Mouse (Mus musculus) midbrain, embryonic 13.5 days (tissue): ENCODE data around the gene Slc9a3. TPM values are rescaled to one million over a fixed set of nuclear protein-coding genes. Genes with fewer than 3 reads are reported as not detected.

Source experiments
- ATAC-seq: fragments of 200-750 bp; cut with Nextera tagmentation; 2 replicates; pipeline ENCODE4 v1.8.0; 2017; ENCODE audit warnings: mild to moderate bottlenecking, moderate TSS enrichment, moderate library complexity
- H3K27ac ChIP-seq: fragments of 300-500 bp; sonication (generic); 2 replicates; pipeline ENCODE4 v1.5.1; 2015; ENCODE audit warnings: inconsistent platforms, mild to moderate bottlenecking, moderate library complexity
- H3K27me3 ChIP-seq: fragments of 300-500 bp; sonication (generic); 2 replicates; pipeline ENCODE4 v1.6.1; 2015; ENCODE audit warnings: mild to moderate bottlenecking, inconsistent platforms
- H3K36me3 ChIP-seq: fragments of 300-500 bp; sonication (generic); 2 replicates; pipeline ENCODE4 v1.6.1; 2015; ENCODE audit warnings: mild to moderate bottlenecking, inconsistent platforms
- H3K4me1 ChIP-seq: fragments of 300-500 bp; sonication (generic); replicated peaks from 2 replicates; pipeline ENCODE4 v1.6.1; 2015; ENCODE audit warnings: inconsistent platforms
- H3K4me2 ChIP-seq: fragments of 300-500 bp; sonication (generic); replicated peaks from 2 replicates; pipeline ENCODE4 v1.6.1; 2015; ENCODE audit warnings: moderate library complexity, mild to moderate bottlenecking, inconsistent platforms
- H3K4me3 ChIP-seq: fragments of 300-500 bp; sonication (generic); replicated peaks from 2 replicates; pipeline ENCODE4 v1.5.1; 2015; ENCODE audit warnings: mild to moderate bottlenecking, inconsistent platforms
- H3K9ac ChIP-seq: fragments of 300-500 bp; sonication (generic); replicated peaks from 2 replicates; pipeline ENCODE4 v1.6.1; 2015; ENCODE audit warnings: mild to moderate bottlenecking, inconsistent platforms
- H3K9me3 ChIP-seq: fragments of 300-500 bp; sonication (generic); 2 replicates; pipeline ENCODE4 v1.6.1; 2016; ENCODE audit warnings: mild to moderate bottlenecking, inconsistent platforms
- WGBS: fragments of 180-500 bp; shearing (Covaris S2); methylation state at CpG from one replicate; pipeline ENCODE4 v1.1.7; 2015; 5-methylcytosine and 5-hydroxymethylcytosine counted together
- polyA plus RNA-seq: library from polyadenylated mRNA; unstranded; fragments of >200 nt; fragmentation: Nextera tagmentation; extraction: Ambion mirVana; gene quantifications from 2 replicates; pipeline ENCODE4 v1.2.1, GENCODE M21; 2015

The Slc9a3 gene
- polyA plus RNA-seq: 0.03 TPM in 1 of 2 replicates, not detected in the other

DNA sequence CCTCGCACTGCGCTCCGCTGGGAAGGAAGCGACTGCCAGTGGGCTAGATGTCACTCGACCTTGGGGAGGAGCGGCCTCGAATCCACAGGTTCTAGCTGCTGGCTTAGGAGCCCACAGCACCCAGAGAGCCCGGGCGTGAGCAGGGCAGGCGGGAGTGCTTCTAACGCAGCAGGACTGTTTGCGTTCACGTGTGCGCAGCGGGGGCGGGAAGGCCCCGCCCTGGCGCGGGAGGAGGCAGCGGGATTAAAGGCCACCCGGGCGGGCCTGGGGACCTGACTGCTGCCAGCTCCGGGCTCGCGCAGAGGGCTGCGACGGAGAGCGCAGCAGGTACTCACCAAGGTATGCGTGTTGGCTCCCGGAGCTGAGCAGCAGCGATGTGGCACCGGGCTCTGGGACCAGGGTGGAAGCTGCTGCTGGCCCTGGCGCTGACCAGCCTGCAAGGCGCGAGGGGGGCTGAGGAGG is at the start of gene Slc9a3:
TSS of gene Slc9a3 (plus strand) at position 317 of the 462 bp plus-strand sequence.
- Histone ChIP-seq H3K27me3 (peaks cover 58% of the 10 kb centered on the region), H3K9me3 (no peaks in the 10 kb centered on the region), H3K4me1 (peaks cover 8% of the 10 kb centered on the region), H3K4me2 (peak within 1 kb of the TSS; percentile 69), H3K9ac (peak within 1 kb of the TSS; percentile 56), H3K36me3 (no peaks in the 10 kb centered on the region), H3K4me3 (peak within 1 kb of the TSS; percentile 43), H3K27ac (no peak within 1 kb of the TSS)
- under 1% methylated on average over 35 of the region's 35 CpGs for WGBS
- peak; percentile 53; the same call in 1 of the 2 replicates for ATAC-seq

DNA sequence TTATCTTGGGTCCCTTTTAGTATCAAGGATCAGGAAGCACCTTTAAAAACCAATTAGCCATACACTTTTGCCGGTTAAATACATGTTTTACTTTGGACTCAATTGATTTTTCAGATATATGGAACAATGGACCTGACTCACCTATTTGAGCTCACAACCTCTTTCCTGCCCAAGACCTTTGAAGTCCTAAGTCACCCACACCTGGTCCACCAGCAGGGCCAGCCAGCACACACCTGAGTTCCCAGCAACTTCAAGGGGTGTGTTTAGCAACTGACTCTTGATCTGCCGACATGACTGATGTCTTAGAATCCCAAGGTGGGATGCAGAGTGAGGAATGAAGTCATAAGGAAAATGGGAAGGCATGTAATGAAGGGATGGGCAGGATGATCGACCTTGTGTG is 49.5 kb upstream of the Slc9a3 start:
- 75% methylated on average over 3 of the region's 3 CpGs for WGBS
- Histone ChIP-seq H3K27ac (no peak overlapping the region), H3K4me2 (no peak overlapping the region), H3K9ac (no peak overlapping the region), H3K4me1 (no peaks in the 10 kb centered on the region), H3K27me3 (no peaks in the 10 kb centered on the region), H3K9me3 (no peaks in the 10 kb centered on the region), H3K36me3 (no peaks in the 10 kb centered on the region), H3K4me3 (no peak overlapping the region)
- no peak for ATAC-seq

DNA sequence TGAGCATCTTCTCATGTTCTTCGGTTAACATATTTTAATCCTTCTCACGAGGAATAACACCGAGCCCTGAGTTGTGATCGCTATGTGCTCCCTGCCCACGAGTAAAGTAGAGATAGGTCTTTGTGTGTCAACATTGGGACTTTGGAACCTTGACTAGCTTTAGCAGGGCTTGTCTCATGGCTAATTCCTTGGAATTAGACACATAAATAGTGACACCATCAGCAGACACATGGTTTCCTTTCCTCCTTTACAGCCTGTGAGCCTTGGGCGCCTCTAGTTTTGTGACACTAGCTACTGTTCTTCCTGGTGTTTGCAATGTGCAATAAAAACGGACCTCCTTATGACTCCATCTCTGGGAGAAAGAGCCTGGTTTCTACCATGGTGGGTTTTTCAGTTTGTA is 47.9 kb upstream of the Slc9a3 start:
- no peak overlapping the region for H3K4me2 ChIP-seq
- no peak overlapping the region for H3K9ac ChIP-seq
- H3K36me3 ChIP-seq: no peaks in the 10 kb centered on the region
- H3K9me3 ChIP-seq: no peaks in the 10 kb centered on the region
- 88% methylated on average over 7 of the region's 7 CpGs for WGBS
- no peaks in the 10 kb centered on the region for H3K4me1 ChIP-seq
- H3K27me3 ChIP-seq: no peaks in the 10 kb centered on the region
- no peak overlapping the region for H3K4me3 ChIP-seq
- no peak overlapping the region for H3K27ac ChIP-seq
- no peak for ATAC-seq

DNA sequence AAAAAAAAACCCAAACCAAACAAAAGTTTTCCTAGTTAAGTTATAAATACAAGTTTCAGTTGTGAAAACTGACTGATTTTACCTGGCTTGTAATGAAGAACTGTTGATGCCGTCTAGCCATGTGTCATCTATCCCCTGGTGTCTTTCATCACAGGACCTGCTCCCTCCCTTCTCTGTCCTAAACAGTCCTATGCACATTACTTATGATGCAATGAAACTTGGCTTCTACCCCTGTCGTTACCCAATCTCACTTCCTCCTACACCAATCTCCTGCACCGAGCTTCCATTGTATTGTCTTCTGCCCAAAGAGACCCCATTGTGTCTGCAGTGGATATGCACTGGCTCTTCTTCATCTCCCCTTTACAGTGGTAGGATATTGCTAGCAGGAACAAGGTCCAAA is 31.0 kb upstream of the Slc9a3 start:
- Histone ChIP-seq H3K4me1 (no peaks in the 10 kb centered on the region), H3K27ac (no peak overlapping the region), H3K9me3 (no peaks in the 10 kb centered on the region), H3K9ac (no peak overlapping the region), H3K27me3 (no peaks in the 10 kb centered on the region), H3K4me2 (no peak overlapping the region), H3K36me3 (no peaks in the 10 kb centered on the region), H3K4me3 (no peak overlapping the region)
- WGBS: 72% methylated on average over 3 of the region's 3 CpGs
- no peak for ATAC-seq

DNA sequence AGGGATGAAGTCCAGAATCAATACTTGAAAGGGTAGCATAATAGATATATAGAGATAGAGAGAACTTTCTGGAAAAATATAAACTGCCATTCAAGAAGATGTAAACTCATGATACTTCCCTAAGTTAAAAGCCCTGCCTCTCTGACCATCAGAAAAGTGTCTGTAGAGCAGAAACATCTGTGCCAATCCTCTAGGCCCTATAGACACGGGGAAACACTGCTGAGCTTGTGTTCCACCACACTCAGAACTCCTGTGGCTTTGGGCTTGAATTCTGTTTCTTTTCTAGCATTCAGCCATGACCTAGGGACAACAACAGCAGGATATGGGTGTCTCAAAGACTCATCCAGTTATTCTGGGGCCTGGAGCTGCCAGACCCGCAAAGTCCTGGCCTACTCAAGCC is 25.3 kb upstream of the Slc9a3 start:
- Histone ChIP-seq H3K4me2 (no peak overlapping the region), H3K9ac (no peak overlapping the region), H3K36me3 (no peaks in the 10 kb centered on the region), H3K4me1 (no peaks in the 10 kb centered on the region), H3K27me3 (no peaks in the 10 kb centered on the region), H3K27ac (no peak overlapping the region), H3K9me3 (no peaks in the 10 kb centered on the region), H3K4me3 (no peak overlapping the region)
- WGBS: 68% methylated on average over 2 of the region's 2 CpGs
- no peak for ATAC-seq

DNA sequence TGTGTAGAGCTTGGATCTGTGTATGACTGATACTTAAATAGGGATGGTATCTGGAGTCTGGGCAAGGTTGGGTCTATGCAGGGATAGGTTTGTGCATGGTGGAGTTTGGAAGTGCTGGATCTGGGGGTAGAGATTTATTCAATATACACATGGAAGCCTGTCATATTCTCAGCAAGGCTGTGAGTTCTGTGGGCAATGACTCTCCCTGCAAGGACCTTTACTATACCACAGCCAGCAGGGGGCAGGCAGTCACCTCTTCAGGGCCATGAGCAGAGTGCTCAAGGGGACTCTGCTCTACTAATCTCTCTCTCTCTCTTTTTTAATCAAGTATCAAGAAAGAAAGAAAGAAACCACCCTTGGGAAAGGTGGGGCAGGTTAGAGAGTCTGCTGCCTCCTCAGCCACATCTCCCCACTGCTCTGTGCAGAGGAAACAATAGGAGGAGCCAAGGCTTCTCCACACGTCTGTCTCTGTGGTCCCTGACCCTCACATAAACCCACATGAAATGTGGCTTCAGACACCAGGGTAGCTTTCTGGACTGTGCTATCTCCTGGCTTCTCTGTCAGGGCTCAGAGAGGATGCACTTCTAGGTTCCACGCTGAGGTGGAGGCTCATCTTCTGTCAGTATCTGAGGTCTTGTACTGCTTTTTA is 24.4 kb upstream of the Slc9a3 start:
- Histone ChIP-seq H3K27ac (no peak overlapping the region), H3K4me2 (no peak overlapping the region), H3K4me1 (no peaks in the 10 kb centered on the region), H3K4me3 (no peak overlapping the region), H3K36me3 (no peaks in the 10 kb centered on the region), H3K9ac (no peak overlapping the region), H3K27me3 (no peaks in the 10 kb centered on the region), H3K9me3 (no peaks in the 10 kb centered on the region)
- peak; percentile 70 for ATAC-seq
- 47% methylated on average over 2 of the region's 2 CpGs for WGBS

DNA sequence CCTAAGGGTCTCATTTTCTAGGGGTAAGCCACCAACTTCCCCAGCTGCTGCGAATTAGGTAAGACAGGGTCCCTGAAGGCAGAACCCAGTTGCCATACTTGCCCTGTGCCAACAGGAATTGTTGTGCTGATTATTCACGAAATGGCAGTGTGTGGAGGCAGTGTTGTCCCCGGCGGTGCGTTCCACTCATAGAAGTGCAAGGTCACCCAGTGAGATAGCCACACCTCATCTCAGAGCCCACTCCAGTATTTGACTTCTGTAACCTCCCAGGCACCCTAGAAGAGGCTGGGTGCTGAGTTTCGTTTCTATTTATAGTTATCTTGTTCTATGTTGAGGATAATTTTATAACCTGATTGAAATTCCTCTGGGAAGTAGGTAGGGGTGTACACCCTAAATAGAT is 22.3 kb upstream of the Slc9a3 start:
- H3K9ac ChIP-seq: no peak overlapping the region
- no peaks in the 10 kb centered on the region for H3K36me3 ChIP-seq
- ATAC-seq: no peak
- H3K27ac ChIP-seq: no peak overlapping the region
- H3K4me3 ChIP-seq: no peak overlapping the region
- H3K4me1 ChIP-seq: no peaks in the 10 kb centered on the region
- no peak overlapping the region for H3K4me2 ChIP-seq
- 87% methylated on average over 6 of the region's 6 CpGs for WGBS
- no peaks in the 10 kb centered on the region for H3K9me3 ChIP-seq
- no peaks in the 10 kb centered on the region for H3K27me3 ChIP-seq

DNA sequence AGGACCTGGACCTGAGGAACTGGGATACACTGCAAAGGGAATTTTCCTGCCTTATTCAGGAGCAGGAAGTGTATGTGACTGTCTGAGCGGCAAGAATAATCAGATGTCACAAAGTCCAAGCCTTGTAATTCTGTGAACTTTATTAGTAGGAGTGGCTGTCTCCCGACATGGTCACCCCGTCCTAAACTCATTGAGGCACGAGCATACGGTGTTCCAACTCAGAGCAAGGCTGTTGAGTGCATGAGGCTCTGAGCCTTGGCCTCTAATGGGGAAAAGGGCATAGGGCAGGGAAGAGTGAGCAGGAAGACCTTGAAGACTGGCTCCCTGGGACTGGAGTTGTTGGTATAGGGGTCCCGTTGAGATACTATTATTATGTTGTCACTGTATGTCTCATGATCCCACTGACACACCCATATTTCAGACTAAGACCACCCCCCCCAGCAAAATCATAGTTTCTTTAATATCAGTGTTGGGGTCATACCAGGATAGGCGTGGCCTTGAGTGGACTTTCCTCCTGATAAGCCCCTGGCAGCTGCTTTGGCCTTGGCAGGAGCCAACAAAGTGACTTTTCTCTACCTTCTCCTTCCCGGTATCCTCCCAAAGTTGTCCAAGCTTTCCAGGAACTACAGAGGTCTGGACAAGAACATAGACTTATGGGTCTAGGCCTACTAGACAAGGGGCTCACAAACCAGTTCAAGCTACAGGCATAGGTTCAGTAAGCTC is 19.0 kb upstream of the Slc9a3 start:
- ATAC-seq: no peak
- H3K27me3 ChIP-seq: no peaks in the 10 kb centered on the region
- no peak overlapping the region for H3K4me2 ChIP-seq

DNA sequence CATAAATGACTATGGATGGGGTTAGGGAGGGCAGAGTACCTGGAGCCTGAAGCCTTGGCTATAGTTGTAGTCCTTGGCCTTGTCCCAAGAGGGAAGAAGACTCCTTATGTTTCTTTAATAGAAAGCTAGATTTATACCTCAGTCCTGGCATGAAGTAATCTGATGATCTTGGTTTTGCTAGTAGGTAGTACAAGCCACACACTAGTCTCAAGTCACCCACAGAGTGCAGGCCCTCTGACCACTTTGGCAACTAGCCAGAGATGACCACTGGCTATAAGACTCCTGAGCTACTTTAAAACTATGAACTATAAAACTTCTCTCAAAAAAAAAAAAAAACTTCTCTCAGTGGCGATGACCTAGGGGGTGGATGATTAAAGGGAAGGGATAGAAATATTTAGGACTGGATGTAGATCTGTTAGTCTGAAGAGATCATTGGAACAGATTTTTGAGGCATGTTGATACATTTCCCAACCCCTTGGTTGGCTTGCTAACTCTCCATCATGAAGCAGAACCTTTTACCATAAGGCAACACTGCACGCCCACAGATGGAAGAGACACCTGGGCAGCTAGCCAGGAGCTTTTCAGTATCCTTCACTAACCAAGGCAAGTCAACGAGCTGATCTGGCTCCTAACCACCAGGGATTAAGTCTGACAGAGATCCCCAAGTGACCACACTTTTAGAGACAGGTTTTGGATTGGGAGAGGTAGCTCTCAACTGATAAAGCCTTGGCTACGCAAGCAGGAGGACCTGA is 18.2 kb upstream of the Slc9a3 start:
- Histone ChIP-seq H3K4me1 (no peaks in the 10 kb centered on the region), H3K9ac (no peak overlapping the region), H3K36me3 (no peaks in the 10 kb centered on the region), H3K4me3 (no peak overlapping the region), H3K27ac (no peak overlapping the region), H3K9me3 (no peaks in the 10 kb centered on the region), H3K4me2 (no peak overlapping the region), H3K27me3 (no peaks in the 10 kb centered on the region)
- no peak for ATAC-seq
- 85% methylated on average over 4 of the region's 4 CpGs for WGBS

More for the DNA sequence above, 19.0 kb upstream of the Slc9a3 start:
- WGBS: 85% methylated on average over 8 of the region's 8 CpGs
- H3K4me1 ChIP-seq: no peaks in the 10 kb centered on the region
- no peak overlapping the region for H3K4me3 ChIP-seq
- no peaks in the 10 kb centered on the region for H3K9me3 ChIP-seq
- H3K36me3 ChIP-seq: no peaks in the 10 kb centered on the region
- no peak overlapping the region for H3K9ac ChIP-seq
- no peak overlapping the region for H3K27ac ChIP-seq

DNA sequence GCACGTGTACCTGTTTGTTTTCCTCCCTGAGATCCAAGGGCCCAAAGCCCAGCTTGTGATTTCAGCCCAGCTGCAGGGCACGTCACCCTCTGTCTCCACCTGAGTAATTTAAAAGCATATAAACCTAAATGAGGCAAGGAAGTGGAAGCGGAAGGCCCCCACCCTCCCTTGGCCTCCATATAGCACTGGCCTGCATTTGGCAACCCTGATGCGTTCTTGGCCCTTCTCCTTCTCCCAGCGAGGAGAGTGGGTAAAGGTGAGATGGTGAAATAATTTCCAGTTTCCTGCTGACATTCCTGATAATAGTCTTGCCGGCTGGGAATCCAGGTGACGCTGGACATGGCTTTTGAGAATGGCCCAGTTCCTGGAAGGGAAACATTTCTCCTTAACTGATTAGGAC is 16.8 kb upstream of the Slc9a3 start:
- 88% methylated on average over 7 of the region's 7 CpGs for WGBS
- no peak overlapping the region for H3K9ac ChIP-seq

DNA sequence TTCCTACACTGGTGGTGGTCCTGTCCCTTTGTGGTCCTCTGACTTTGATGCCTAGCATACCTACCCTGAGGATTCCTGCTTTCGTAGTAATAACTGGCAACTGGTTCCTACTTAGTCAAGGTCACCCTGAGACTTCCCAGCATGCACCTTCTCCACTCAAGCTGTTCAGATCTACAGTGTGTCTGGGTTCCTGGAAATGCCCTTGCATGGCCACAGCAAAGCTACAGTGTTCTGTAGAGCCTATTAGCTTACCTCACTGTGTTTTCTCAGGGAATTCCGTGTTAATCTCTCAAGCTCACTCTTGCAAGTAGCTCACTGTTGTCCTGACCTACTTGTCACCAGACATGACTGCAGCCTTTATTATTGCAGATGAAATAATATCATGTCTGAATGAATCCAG is 13.8 kb upstream of the Slc9a3 start:
- Histone ChIP-seq H3K4me3 (no peak overlapping the region), H3K36me3 (no peaks in the 10 kb centered on the region), H3K9me3 (no peaks in the 10 kb centered on the region), H3K4me1 (no peaks in the 10 kb centered on the region), H3K27me3 (no peaks in the 10 kb centered on the region), H3K9ac (no peak overlapping the region), H3K4me2 (no peak overlapping the region), H3K27ac (no peak overlapping the region)
- no peak for ATAC-seq
- 88% methylated on average over 2 of the region's 2 CpGs for WGBS

More for the DNA sequence above, 16.8 kb upstream of the Slc9a3 start:
- no peak for ATAC-seq
- Histone ChIP-seq H3K27ac (no peak overlapping the region), H3K36me3 (no peaks in the 10 kb centered on the region), H3K27me3 (no peaks in the 10 kb centered on the region), H3K4me3 (no peak overlapping the region), H3K4me2 (no peak overlapping the region), H3K4me1 (no peaks in the 10 kb centered on the region), H3K9me3 (no peaks in the 10 kb centered on the region)

DNA sequence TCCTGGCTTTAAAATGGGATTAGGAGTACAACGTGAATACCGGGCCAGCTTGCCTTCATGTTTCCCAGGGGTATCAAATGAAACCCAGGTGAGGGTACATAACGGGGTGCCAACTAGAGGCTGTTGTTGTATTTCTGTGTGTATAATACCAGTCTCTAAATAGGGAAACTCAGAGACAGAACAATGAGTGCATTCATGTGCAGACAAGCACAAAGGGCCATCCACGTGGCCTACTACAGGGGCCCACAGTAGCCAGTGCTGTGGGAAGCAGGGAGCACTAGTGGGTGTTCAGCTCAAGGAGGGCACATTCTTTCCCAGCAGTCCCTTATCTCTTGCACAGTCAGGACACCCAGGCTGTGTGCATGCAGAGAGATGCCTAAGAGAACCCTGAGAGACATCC is 8.7 kb upstream of the Slc9a3 start:
- no peak overlapping the region for H3K4me2 ChIP-seq
- 63% methylated on average over 4 of the region's 4 CpGs for WGBS
- H3K9me3 ChIP-seq: no peaks in the 10 kb centered on the region
- no peak overlapping the region for H3K9ac ChIP-seq
- no peaks in the 10 kb centered on the region for H3K27me3 ChIP-seq
- no peaks in the 10 kb centered on the region for H3K36me3 ChIP-seq
- H3K4me1 ChIP-seq: peaks cover 7% of the 10 kb centered on the region
- no peak overlapping the region for H3K4me3 ChIP-seq
- no peak for ATAC-seq
- H3K27ac ChIP-seq: no peak overlapping the region
